Mouse (Mus musculus): Measurements from ENCODE around the gene Smim15. TPM values are rescaled to one million over a fixed set of nuclear protein-coding genes. Genes with fewer than 3 reads are reported as not detected.

Gene Smim15
- 1.5 and 2.7 TPM in 2 replicates for polyA plus RNA-seq (2012; rRNA removed)

GRCm38 (mm10) chr13:108044222-108044941, at the start of gene Smim15:
Gene Smim15, plus strand, starts transcription at chr13:108044446.
- Histone ChIP-seq H3K36me3 (ENCODE audit: control insufficient read depth, insufficient read depth, low read length) (no peaks in the 10 kb centered on the region), H3K4me3 (ENCODE audit: control insufficient read depth, low read depth, low read length) (peak within 1 kb of the TSS; percentile 82), H3K27ac (ENCODE audit: control insufficient read depth, insufficient read depth, low read depth, low read length) (peak within 1 kb of the TSS; percentile 65), H3K27me3 (ENCODE audit: control insufficient read depth, insufficient read depth, low read length) (no peaks in the 10 kb centered on the region), H3K4me1 (ENCODE audit: control insufficient read depth, insufficient read depth, low read length) (no peaks in the 10 kb centered on the region; the same call in 1 of the 2 replicates)
- no peak for TF ChIP-seq CTCF (IDR thresholded peaks at IDR 0.05; ENCODE audit: control insufficient read depth, insufficient read depth, insufficient replicate concordance, low read depth, low read length)
- peak; percentile 54 for TF ChIP-seq POLR2A (IDR thresholded peaks at IDR 0.05; ENCODE audit: control insufficient read depth, low read depth, low read length)

GRCm38 (mm10) chr13:107995211-107995610, 49.0 kb upstream of the Smim15 start:
- no peaks in the 10 kb centered on the region for H3K36me3 ChIP-seq (ENCODE audit: control insufficient read depth, insufficient read depth, low read length)
- TF ChIP-seq POLR2A (IDR thresholded peaks at IDR 0.05; ENCODE audit: control insufficient read depth, low read depth, low read length) (no peak), CTCF (IDR thresholded peaks at IDR 0.05; ENCODE audit: control insufficient read depth, insufficient read depth, insufficient replicate concordance, low read depth, low read length) (no peak)
- no peak overlapping the region for H3K4me3 ChIP-seq (ENCODE audit: control insufficient read depth, low read depth, low read length)
- no peaks in the 10 kb centered on the region for H3K4me1 ChIP-seq (ENCODE audit: control insufficient read depth, insufficient read depth, low read length)
- H3K27me3 ChIP-seq (ENCODE audit: control insufficient read depth, insufficient read depth, low read length), result no peaks in the 10 kb centered on the region
- no peak overlapping the region for H3K27ac ChIP-seq (ENCODE audit: control insufficient read depth, insufficient read depth, low read depth, low read length)

GRCm38 (mm10) chr13:107996301-107996700, 47.9 kb upstream of the Smim15 start:
- TF ChIP-seq POLR2A (IDR thresholded peaks at IDR 0.05; ENCODE audit: control insufficient read depth, low read depth, low read length), result no peak
- no peak for TF ChIP-seq CTCF (IDR thresholded peaks at IDR 0.05; ENCODE audit: control insufficient read depth, insufficient read depth, insufficient replicate concordance, low read depth, low read length)
- Histone ChIP-seq H3K27me3 (ENCODE audit: control insufficient read depth, insufficient read depth, low read length) (no peaks in the 10 kb centered on the region), H3K4me1 (ENCODE audit: control insufficient read depth, insufficient read depth, low read length) (no peaks in the 10 kb centered on the region), H3K36me3 (ENCODE audit: control insufficient read depth, insufficient read depth, low read length) (no peaks in the 10 kb centered on the region), H3K27ac (ENCODE audit: control insufficient read depth, insufficient read depth, low read depth, low read length) (no peak overlapping the region), H3K4me3 (ENCODE audit: control insufficient read depth, low read depth, low read length) (no peak overlapping the region)

GRCm38 (mm10) chr13:108007861-108008260, 36.4 kb upstream of the Smim15 start:
- TF ChIP-seq POLR2A (IDR thresholded peaks at IDR 0.05; ENCODE audit: control insufficient read depth, low read depth, low read length), result no peak
- no peak for TF ChIP-seq CTCF (IDR thresholded peaks at IDR 0.05; ENCODE audit: control insufficient read depth, insufficient read depth, insufficient replicate concordance, low read depth, low read length)
- Histone ChIP-seq H3K4me3 (ENCODE audit: control insufficient read depth, low read depth, low read length) (no peak overlapping the region), H3K36me3 (ENCODE audit: control insufficient read depth, insufficient read depth, low read length) (no peaks in the 10 kb centered on the region), H3K27ac (ENCODE audit: control insufficient read depth, insufficient read depth, low read depth, low read length) (no peak overlapping the region), H3K4me1 (ENCODE audit: control insufficient read depth, insufficient read depth, low read length) (no peaks in the 10 kb centered on the region), H3K27me3 (ENCODE audit: control insufficient read depth, insufficient read depth, low read length) (no peaks in the 10 kb centered on the region)

- Histone ChIP-seq H3K4me1 (ENCODE audit: control insufficient read depth, insufficient read depth, low read length) (no peaks in the 10 kb centered on the region), H3K36me3 (ENCODE audit: control insufficient read depth, insufficient read depth, low read length) (no peaks in the 10 kb centered on the region), H3K27me3 (ENCODE audit: control insufficient read depth, insufficient read depth, low read length) (no peaks in the 10 kb centered on the region), H3K27ac (ENCODE audit: control insufficient read depth, insufficient read depth, low read depth, low read length) (no peak overlapping the region), H3K4me3 (ENCODE audit: control insufficient read depth, low read depth, low read length) (no peak overlapping the region)
- TF ChIP-seq CTCF (IDR thresholded peaks at IDR 0.05; ENCODE audit: control insufficient read depth, insufficient read depth, insufficient replicate concordance, low read depth, low read length), result no peak
- no peak for TF ChIP-seq POLR2A (IDR thresholded peaks at IDR 0.05; ENCODE audit: control insufficient read depth, low read depth, low read length)
Measured at GRCm38 (mm10) chr13:108013110-108013509, 31.1 kb upstream of the Smim15 start.

- no peaks in the 10 kb centered on the region for H3K4me1 ChIP-seq (ENCODE audit: control insufficient read depth, insufficient read depth, low read length)
- no peak overlapping the region for H3K4me3 ChIP-seq (ENCODE audit: control insufficient read depth, low read depth, low read length)
- no peak overlapping the region for H3K27ac ChIP-seq (ENCODE audit: control insufficient read depth, insufficient read depth, low read depth, low read length)
- TF ChIP-seq CTCF (IDR thresholded peaks at IDR 0.05; ENCODE audit: control insufficient read depth, insufficient read depth, insufficient replicate concordance, low read depth, low read length), result no peak
- TF ChIP-seq POLR2A (IDR thresholded peaks at IDR 0.05; ENCODE audit: control insufficient read depth, low read depth, low read length), result no peak
- no peaks in the 10 kb centered on the region for H3K36me3 ChIP-seq (ENCODE audit: control insufficient read depth, insufficient read depth, low read length)
- no peaks in the 10 kb centered on the region for H3K27me3 ChIP-seq (ENCODE audit: control insufficient read depth, insufficient read depth, low read length)
Measured at GRCm38 (mm10) chr13:108013839-108014238, 30.4 kb upstream of the Smim15 start.

- Histone ChIP-seq H3K4me1 (ENCODE audit: control insufficient read depth, insufficient read depth, low read length) (no peaks in the 10 kb centered on the region), H3K27ac (ENCODE audit: control insufficient read depth, insufficient read depth, low read depth, low read length) (no peak overlapping the region), H3K36me3 (ENCODE audit: control insufficient read depth, insufficient read depth, low read length) (no peaks in the 10 kb centered on the region), H3K4me3 (ENCODE audit: control insufficient read depth, low read depth, low read length) (no peak overlapping the region), H3K27me3 (ENCODE audit: control insufficient read depth, insufficient read depth, low read length) (no peaks in the 10 kb centered on the region)
- no peak for TF ChIP-seq POLR2A (IDR thresholded peaks at IDR 0.05; ENCODE audit: control insufficient read depth, low read depth, low read length)
- TF ChIP-seq CTCF (IDR thresholded peaks at IDR 0.05; ENCODE audit: control insufficient read depth, insufficient read depth, insufficient replicate concordance, low read depth, low read length), result no peak
Measured at GRCm38 (mm10) chr13:108015166-108015565, 29.1 kb upstream of the Smim15 start.
